Mouse (Mus musculus): ENCODE data around the gene Soat2. TPM values are rescaled to one million over a fixed set of nuclear protein-coding genes. Genes with fewer than 3 reads are reported as not detected.

The Soat2 gene
- polyA plus RNA-seq, 1 experiment from 2014 or later: 0.16 TPM

GRCm38 (mm10) chr15:102114651-102115260 is 35.6 kb upstream of the Soat2 start:
- H3K27ac ChIP-seq (ENCODE audit: low read depth): no peak overlapping the region
- H3K4me3 ChIP-seq (ENCODE audit: low read depth, low read length): no peak overlapping the region
- WGBS: 84% methylated on average over 7 of the region's 7 CpGs
- no peaks in the 10 kb centered on the region for H3K27me3 ChIP-seq (ENCODE audit: insufficient read depth, low read length)
- no peaks in the 10 kb centered on the region for H3K4me1 ChIP-seq (ENCODE audit: insufficient read depth)
- no peak for TF ChIP-seq CTCF (IDR thresholded peaks at IDR 0.05; ENCODE audit: low read depth)
- H3K9ac ChIP-seq: no peak overlapping the region
- peaks cover 96% of the 10 kb centered on the region for H3K36me3 ChIP-seq (ENCODE audit: insufficient read depth)
- ATAC-seq (ENCODE audit: insufficient read depth): no peak
- no peak overlapping the region for H3K4me2 ChIP-seq
- H3K9me3 ChIP-seq (ENCODE audit: low read depth, low read length): no peaks in the 10 kb centered on the region
- DNase-seq: no peak

DNA sequence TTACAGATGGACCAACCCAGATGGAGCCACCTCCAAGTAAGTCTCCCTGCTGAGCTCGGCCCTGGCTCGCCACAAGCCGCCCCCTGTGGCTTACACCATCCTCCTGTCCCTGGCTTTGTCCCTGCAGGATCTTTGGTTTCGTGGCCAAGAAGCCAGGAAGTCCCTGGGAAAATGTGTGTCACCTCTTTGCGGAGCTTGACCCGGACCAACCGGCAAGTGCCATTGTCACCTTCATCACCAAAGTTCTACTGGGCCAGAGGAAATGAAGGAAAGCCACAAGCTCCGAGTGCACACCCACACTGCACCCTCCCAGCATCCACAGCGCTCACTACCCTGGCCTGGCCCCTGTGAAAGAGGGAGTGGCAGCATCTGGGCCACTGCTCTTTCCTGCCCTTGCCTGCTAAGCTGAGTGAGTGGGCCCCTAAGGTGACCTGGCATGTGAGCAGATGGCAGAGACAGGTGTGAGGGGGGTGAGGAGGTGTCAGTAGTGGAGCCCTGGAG is 34.5 kb upstream of the Soat2 start:
- no peaks in the 10 kb centered on the region for H3K4me1 ChIP-seq (ENCODE audit: insufficient read depth)
- no peak for TF ChIP-seq CTCF (IDR thresholded peaks at IDR 0.05; ENCODE audit: low read depth)
- no peaks in the 10 kb centered on the region for H3K9me3 ChIP-seq (ENCODE audit: low read depth, low read length)
- no peak overlapping the region for H3K4me2 ChIP-seq
- H3K9ac ChIP-seq: no peak overlapping the region
- 71% methylated on average over 9 of the region's 9 CpGs for WGBS
- peak overlapping the region; percentile 36; the same call in 1 of the 2 replicates for H3K27ac ChIP-seq (ENCODE audit: low read depth)
- no peak overlapping the region for H3K4me3 ChIP-seq (ENCODE audit: low read depth, low read length)
- H3K36me3 ChIP-seq (ENCODE audit: insufficient read depth): peaks cover 94% of the 10 kb centered on the region
- DNase-seq: no peak
- no peaks in the 10 kb centered on the region for H3K27me3 ChIP-seq (ENCODE audit: insufficient read depth, low read length)
- no peak for ATAC-seq (ENCODE audit: insufficient read depth)

GRCm38 (mm10) chr15:102116753-102117415 is 33.4 kb upstream of the Soat2 start:
- ATAC-seq (ENCODE audit: insufficient read depth) (peak; percentile 53), DNase-seq (peak; percentile 49)
- 62% methylated on average over 11 of the region's 11 CpGs for WGBS
- Histone ChIP-seq H3K4me1 (ENCODE audit: insufficient read depth) (no peaks in the 10 kb centered on the region), H3K36me3 (ENCODE audit: insufficient read depth) (peaks cover 93% of the 10 kb centered on the region), H3K9ac (no peak overlapping the region; the same call in 1 of the 2 replicates), H3K9me3 (ENCODE audit: low read depth, low read length) (no peaks in the 10 kb centered on the region), H3K27me3 (ENCODE audit: insufficient read depth, low read length) (no peaks in the 10 kb centered on the region), H3K4me2 (0 out of 2 replicates have a peak overlapping the region, but pooled peaks have one; percentile 15), H3K4me3 (ENCODE audit: low read depth, low read length) (no peak overlapping the region), H3K27ac (ENCODE audit: low read depth) (peak overlapping the region; percentile 43; the same call in 1 of the 2 replicates)
- TF ChIP-seq CTCF (IDR thresholded peaks at IDR 0.05; ENCODE audit: low read depth): no peak

- H3K4me2 ChIP-seq: no peak overlapping the region
- 0 out of 2 replicates have a peak overlapping the region, but pooled peaks have one; percentile 43 for H3K27ac ChIP-seq (ENCODE audit: low read depth)
- DNase-seq (peak; percentile 74), ATAC-seq (ENCODE audit: insufficient read depth) (peak; percentile 48; the same call in 1 of the 2 replicates)
- no peak overlapping the region for H3K4me3 ChIP-seq (ENCODE audit: low read depth, low read length)
- H3K36me3 ChIP-seq (ENCODE audit: insufficient read depth): peaks cover 89% of the 10 kb centered on the region
- H3K27me3 ChIP-seq (ENCODE audit: insufficient read depth, low read length): no peaks in the 10 kb centered on the region
- no peaks in the 10 kb centered on the region for H3K4me1 ChIP-seq (ENCODE audit: insufficient read depth)
- H3K9me3 ChIP-seq (ENCODE audit: low read depth, low read length): no peaks in the 10 kb centered on the region
- H3K9ac ChIP-seq: no peak overlapping the region
- 66% methylated on average over 19 of the region's 19 CpGs for WGBS
- peak; percentile 68 for TF ChIP-seq CTCF (IDR thresholded peaks at IDR 0.05; ENCODE audit: low read depth)
Observed at GRCm38 (mm10) chr15:102117461-102118443, 32.6 kb upstream of the Soat2 start.

- no peak overlapping the region for H3K4me3 ChIP-seq (ENCODE audit: low read depth, low read length)
- no peaks in the 10 kb centered on the region for H3K9me3 ChIP-seq (ENCODE audit: low read depth, low read length)
- H3K27me3 ChIP-seq (ENCODE audit: insufficient read depth, low read length): no peaks in the 10 kb centered on the region
- H3K36me3 ChIP-seq (ENCODE audit: insufficient read depth): peaks cover 80% of the 10 kb centered on the region
- no peak overlapping the region for H3K9ac ChIP-seq
- TF ChIP-seq CTCF (IDR thresholded peaks at IDR 0.05; ENCODE audit: low read depth): no peak
- H3K4me1 ChIP-seq (ENCODE audit: insufficient read depth): no peaks in the 10 kb centered on the region
- 88% methylated on average over 4 of the region's 4 CpGs for WGBS
- no peak overlapping the region for H3K27ac ChIP-seq (ENCODE audit: low read depth)
- DNase-seq (no peak), ATAC-seq (ENCODE audit: insufficient read depth) (no peak)
- no peak overlapping the region for H3K4me2 ChIP-seq
Observed at GRCm38 (mm10) chr15:102118591-102118990, 31.7 kb upstream of the Soat2 start.

GRCm38 (mm10) chr15:102119121-102119830 is 31.1 kb upstream of the Soat2 start:
- Histone ChIP-seq H3K27ac (ENCODE audit: low read depth) (no peak overlapping the region), H3K36me3 (ENCODE audit: insufficient read depth) (peaks cover 75% of the 10 kb centered on the region), H3K9me3 (ENCODE audit: low read depth, low read length) (no peaks in the 10 kb centered on the region), H3K4me2 (no peak overlapping the region), H3K4me1 (ENCODE audit: insufficient read depth) (no peaks in the 10 kb centered on the region), H3K9ac (no peak overlapping the region), H3K4me3 (ENCODE audit: low read depth, low read length) (no peak overlapping the region), H3K27me3 (ENCODE audit: insufficient read depth, low read length) (no peaks in the 10 kb centered on the region)
- no peak for ATAC-seq (ENCODE audit: insufficient read depth)
- WGBS: 64% methylated on average over 8 of the region's 8 CpGs
- no peak for DNase-seq
- TF ChIP-seq CTCF (IDR thresholded peaks at IDR 0.05; ENCODE audit: low read depth): no peak
